Mouse (Mus musculus) 416B (cell line): ENCODE data around the gene Bst2.
A peak's percentile ranks its signal among the peaks of the same experiment; 100 is the strongest.

Experiments
- DNase-seq: peaks from one replicate; pipeline ENCODE4 v3.0.0; 2011; ENCODE audit warnings: low read depth

Gene Bst2

GRCm38 (mm10) chr8:71537028-71537867 lies at the start of gene Bst2:
TSS of gene Bst2 (minus strand) at chr8:71537456.
- DNase-seq, result peak; percentile 97

- peak; percentile 79 for DNase-seq
Observed at GRCm38 (mm10) chr8:71586891-71587290, 49.6 kb upstream of the Bst2 start.

- peak; percentile 79 for DNase-seq
Observed at GRCm38 (mm10) chr8:71580201-71580600, 42.9 kb upstream of the Bst2 start.

GRCm38 (mm10) chr8:71579476-71579875 lies 42.2 kb upstream of the Bst2 start:
- DNase-seq, result no peak

GRCm38 (mm10) chr8:71579009-71579408 lies 41.8 kb upstream of the Bst2 start:
- DNase-seq, result peak; percentile 81

- DNase-seq, result peak; percentile 65
Observed at GRCm38 (mm10) chr8:71577856-71578387, 40.7 kb upstream of the Bst2 start.

- DNase-seq, result no peak
Observed at GRCm38 (mm10) chr8:71575020-71575419, 37.8 kb upstream of the Bst2 start.

GRCm38 (mm10) chr8:71574426-71574825 lies 37.2 kb upstream of the Bst2 start:
- no peak for DNase-seq

GRCm38 (mm10) chr8:71572847-71573633 lies 35.8 kb upstream of the Bst2 start:
- peak; percentile 31 for DNase-seq

- no peak for DNase-seq
Observed at GRCm38 (mm10) chr8:71572077-71572476, 34.8 kb upstream of the Bst2 start.

GRCm38 (mm10) chr8:71570291-71570954 lies 33.2 kb upstream of the Bst2 start:
- DNase-seq, result peak; percentile 91

- DNase-seq, result no peak
Observed at GRCm38 (mm10) chr8:71569366-71570290, 32.4 kb upstream of the Bst2 start.

- no peak for DNase-seq
Observed at GRCm38 (mm10) chr8:71568941-71569340, 31.7 kb upstream of the Bst2 start.

GRCm38 (mm10) chr8:71568387-71568937 lies 31.2 kb upstream of the Bst2 start, which contains the start of gene Slc27a1:
TSS of gene Slc27a1 (plus strand) at chr8:71568882.
- no peak for DNase-seq

- no peak for DNase-seq
Observed at GRCm38 (mm10) chr8:71567587-71567986, 30.3 kb upstream of the Bst2 start.

- DNase-seq, result no peak
Observed at GRCm38 (mm10) chr8:71566501-71566900, 29.2 kb upstream of the Bst2 start, which contains the start of gene Nxnl1. TSS of gene Nxnl1 (minus strand) at chr8:71566601.

- no peak for DNase-seq
Observed at GRCm38 (mm10) chr8:71563992-71564391, 26.7 kb upstream of the Bst2 start.

- DNase-seq, result peak; percentile 65
Observed at GRCm38 (mm10) chr8:71562751-71563150, 25.5 kb upstream of the Bst2 start.

- peak; percentile 88 for DNase-seq
Observed at GRCm38 (mm10) chr8:71561401-71561800, 24.1 kb upstream of the Bst2 start.

- DNase-seq, result no peak
Observed at GRCm38 (mm10) chr8:71560765-71561164, 23.5 kb upstream of the Bst2 start.

GRCm38 (mm10) chr8:71560071-71560470 lies 22.8 kb upstream of the Bst2 start:
- no peak for DNase-seq
